Mouse (Mus musculus): Measurements from ENCODE around the gene Gm7271. TPM values are rescaled to one million over a fixed set of nuclear protein-coding genes. Genes with fewer than 3 reads are reported as not detected.

Gene Gm7271
- total RNA-seq, 2 experiments from 2014 or later: not detected

Other genes with a start within 250 kb of the Gm7271 start
- gene Clock, start 179.2 kb upstream of the Gm7271 start, total RNA-seq (2021): 10 to 100 TPM; 47.9 to 48.5 TPM
- not detected for gene Pdcl2, start 152.9 kb upstream of the Gm7271 start, total RNA-seq (2021)
- not detected for gene Nmu, start 120.3 kb upstream of the Gm7271 start, total RNA-seq (2021)
- 10 to 100 TPM; 53.1 to 54.0 TPM for gene Exoc1, start 45.3 kb downstream of the Gm7271 start, total RNA-seq (2021)
- 1 to 10 TPM; 6.5 to 6.9 TPM for gene Cep135, start 104.7 kb downstream of the Gm7271 start, total RNA-seq (2021)
- 100 to 1,000 TPM; 118 to 125 TPM for gene C530008M17Rik, start 172.5 kb downstream of the Gm7271 start, total RNA-seq (2021)

All from layer of hippocampus, postnatal 14 days (tissue).